Mouse (Mus musculus) heart, embryonic 15.5 days (tissue): ENCODE data around the gene Adamts18. TPM values are rescaled to one million over a fixed set of nuclear protein-coding genes. Genes with fewer than 3 reads are reported as not detected.

Experiments used
- ATAC-seq: fragments of 200-750 bp; cut with Nextera tagmentation; replicated peaks from 2 replicates; pipeline ENCODE4 v1.8.0; 2017; ENCODE audit warnings: low read depth, moderate TSS enrichment; ENCODE audit not compliant: insufficient number of reproducible peaks, insufficient read depth, low FRiP score
- H3K27ac ChIP-seq: fragments of 300-500 bp; sonication (generic); 2 replicates; pipeline ENCODE4 v1.5.1; 2015; ENCODE audit warnings: mild to moderate bottlenecking, inconsistent platforms
- H3K27me3 ChIP-seq: fragments of 300-500 bp; sonication (generic); 2 replicates; pipeline ENCODE4 v1.6.1; 2015; ENCODE audit warnings: inconsistent platforms
- H3K36me3 ChIP-seq: fragments of 300-500 bp; sonication (generic); 2 replicates; pipeline ENCODE4 v1.6.1; 2015; ENCODE audit warnings: mild to moderate bottlenecking, inconsistent platforms
- H3K4me1 ChIP-seq: fragments of 300-500 bp; sonication (generic); replicated peaks from 2 replicates; pipeline ENCODE4 v1.6.1; 2015; ENCODE audit warnings: inconsistent platforms
- H3K4me2 ChIP-seq: fragments of 300-500 bp; sonication (generic); 2 replicates; pipeline ENCODE4 v1.6.1; 2015; ENCODE audit warnings: inconsistent platforms, mild to moderate bottlenecking, moderate library complexity
- H3K4me3 ChIP-seq: fragments of 300-500 bp; sonication (generic); 2 replicates; pipeline ENCODE4 v1.5.1; 2015; ENCODE audit warnings: mild to moderate bottlenecking, inconsistent platforms
- H3K9ac ChIP-seq: fragments of 300-500 bp; sonication (generic); 2 replicates; pipeline ENCODE4 v1.6.1; 2015; ENCODE audit warnings: mild to moderate bottlenecking, inconsistent platforms
- H3K9me3 ChIP-seq: fragments of 300-500 bp; sonication (generic); replicated peaks from 2 replicates; pipeline ENCODE4 v1.6.1; 2016; ENCODE audit warnings: inconsistent platforms
- WGBS: fragments of 180-500 bp; shearing (Covaris S2); methylation state at CpG from one replicate; pipeline ENCODE4 v1.1.7; 2015; ENCODE audit warnings: mixed read lengths; 5-methylcytosine and 5-hydroxymethylcytosine counted together
- polyA plus RNA-seq: library from polyadenylated mRNA; unstranded; fragments of >200 nt; fragmentation: Nextera tagmentation; extraction: Ambion mirVana; gene quantifications from 2 replicates; pipeline ENCODE4 v1.2.1, GENCODE M21; 2015

Adamts18 gene
- polyA plus RNA-seq, 1 experiment from 2014 or later, result 0.88 TPM

- Histone ChIP-seq H3K9ac (no peak overlapping the region), H3K27ac (no peak overlapping the region), H3K27me3 (no peaks in the 10 kb centered on the region), H3K4me3 (no peak overlapping the region), H3K4me2 (no peak overlapping the region), H3K36me3 (no peaks in the 10 kb centered on the region), H3K4me1 (no peaks in the 10 kb centered on the region), H3K9me3 (no peaks in the 10 kb centered on the region)
- 62% methylated on average over 2 of the region's 2 CpGs for WGBS
- ATAC-seq, result no peak
These were observed 173.3 kb downstream of the Adamts18 start for GRCm38 (mm10) chr8:113675281-113675680.

GRCm38 (mm10) chr8:113674611-113675010 lies 173.9 kb downstream of the Adamts18 start:
- H3K9ac ChIP-seq, result no peak overlapping the region
- H3K4me3 ChIP-seq, result no peak overlapping the region
- no peak for ATAC-seq
- no peaks in the 10 kb centered on the region for H3K36me3 ChIP-seq
- H3K4me2 ChIP-seq, result no peak overlapping the region
- no peaks in the 10 kb centered on the region; the same call in 1 of the 2 replicates for H3K4me1 ChIP-seq
- no peak overlapping the region for H3K27ac ChIP-seq
- no peaks in the 10 kb centered on the region for H3K27me3 ChIP-seq
- no peaks in the 10 kb centered on the region for H3K9me3 ChIP-seq
- WGBS, result 54% methylated on average over 3 of the region's 3 CpGs

- no peak overlapping the region for H3K9ac ChIP-seq
- ATAC-seq, result no peak
- 60% methylated on average over 3 of the region's 3 CpGs for WGBS
- no peaks in the 10 kb centered on the region for H3K9me3 ChIP-seq
- no peaks in the 10 kb centered on the region for H3K27me3 ChIP-seq
- no peaks in the 10 kb centered on the region; the same call in 1 of the 2 replicates for H3K4me1 ChIP-seq
- no peak overlapping the region for H3K4me3 ChIP-seq
- no peak overlapping the region for H3K4me2 ChIP-seq
- no peaks in the 10 kb centered on the region for H3K36me3 ChIP-seq
- H3K27ac ChIP-seq, result no peak overlapping the region
These were observed 175.2 kb downstream of the Adamts18 start for GRCm38 (mm10) chr8:113673300-113673699.

GRCm38 (mm10) chr8:113672599-113673255 lies 175.8 kb downstream of the Adamts18 start:
- 67% methylated on average over 11 of the region's 11 CpGs for WGBS
- Histone ChIP-seq H3K27ac (no peak overlapping the region), H3K4me3 (no peak overlapping the region), H3K9me3 (no peaks in the 10 kb centered on the region), H3K4me2 (no peak overlapping the region), H3K36me3 (no peaks in the 10 kb centered on the region), H3K9ac (no peak overlapping the region), H3K27me3 (no peaks in the 10 kb centered on the region), H3K4me1 (no peaks in the 10 kb centered on the region; the same call in 1 of the 2 replicates)
- ATAC-seq, result no peak

GRCm38 (mm10) chr8:113669924-113670323 lies 178.6 kb downstream of the Adamts18 start:
- no peaks in the 10 kb centered on the region for H3K36me3 ChIP-seq
- ATAC-seq, result no peak
- H3K27me3 ChIP-seq, result no peaks in the 10 kb centered on the region
- no peak overlapping the region for H3K4me2 ChIP-seq
- H3K4me3 ChIP-seq, result no peak overlapping the region
- H3K9me3 ChIP-seq, result no peaks in the 10 kb centered on the region
- no peak overlapping the region for H3K27ac ChIP-seq
- H3K9ac ChIP-seq, result no peak overlapping the region
- H3K4me1 ChIP-seq, result no peaks in the 10 kb centered on the region; the same call in 1 of the 2 replicates
- 68% methylated on average over 10 of the region's 10 CpGs for WGBS

GRCm38 (mm10) chr8:113666714-113667432 lies 181.7 kb downstream of the Adamts18 start:
- H3K27me3 ChIP-seq, result no peaks in the 10 kb centered on the region
- no peak overlapping the region for H3K4me3 ChIP-seq
- H3K4me1 ChIP-seq, result no peaks in the 10 kb centered on the region; the same call in 1 of the 2 replicates
- no peak for ATAC-seq
- H3K9ac ChIP-seq, result no peak overlapping the region
- 73% methylated on average over 16 of the region's 16 CpGs for WGBS
- no peak overlapping the region for H3K27ac ChIP-seq
- no peak overlapping the region for H3K4me2 ChIP-seq
- H3K36me3 ChIP-seq, result no peaks in the 10 kb centered on the region
- no peaks in the 10 kb centered on the region for H3K9me3 ChIP-seq

DNA sequence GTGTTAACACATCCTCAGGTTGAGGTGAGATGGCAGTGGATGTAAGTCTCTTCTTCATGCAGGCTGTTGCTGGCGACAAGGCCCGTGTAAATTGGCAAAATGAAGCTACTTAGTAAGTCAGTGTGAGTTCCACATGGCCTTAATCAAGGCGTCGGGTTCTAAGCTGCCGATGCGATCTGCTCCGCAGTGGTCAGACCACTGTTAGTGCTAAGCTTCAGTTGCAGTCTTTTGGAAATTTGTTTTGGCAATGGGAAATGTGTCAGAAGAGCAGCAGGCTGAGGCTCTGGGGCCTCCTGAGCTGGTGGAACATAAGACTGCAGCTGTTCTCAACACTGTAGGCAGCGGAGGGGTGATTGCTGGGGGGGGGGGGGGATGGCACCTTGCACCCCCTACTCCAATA lies 182.6 kb downstream of the Adamts18 start:
- H3K4me1 ChIP-seq, result no peaks in the 10 kb centered on the region; the same call in 1 of the 2 replicates
- H3K27ac ChIP-seq, result no peak overlapping the region
- no peak overlapping the region for H3K9ac ChIP-seq
- ATAC-seq, result no peak
- H3K36me3 ChIP-seq, result no peaks in the 10 kb centered on the region
- no peak overlapping the region for H3K4me3 ChIP-seq
- no peaks in the 10 kb centered on the region for H3K9me3 ChIP-seq
- WGBS, result 60% methylated on average over 8 of the region's 8 CpGs
- no peak overlapping the region for H3K4me2 ChIP-seq
- H3K27me3 ChIP-seq, result no peaks in the 10 kb centered on the region

DNA sequence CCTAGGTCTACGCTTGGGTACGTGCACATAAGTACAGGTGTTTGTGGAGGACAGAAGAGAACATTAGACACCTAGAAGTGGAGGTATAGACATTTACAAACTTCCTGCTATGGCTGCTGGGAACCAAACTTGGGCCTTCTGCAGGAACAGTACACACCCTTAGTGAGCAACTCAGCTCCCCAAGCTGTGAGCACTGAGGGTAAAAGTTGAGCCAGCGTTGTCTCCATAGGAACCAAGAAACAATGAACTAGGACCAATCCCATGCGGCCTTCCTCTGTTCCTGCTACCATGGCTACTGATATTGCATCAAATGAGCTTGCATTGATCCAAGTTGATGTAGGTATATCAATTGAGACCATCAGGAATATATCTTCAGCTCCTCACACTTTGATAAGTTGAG lies 183.5 kb downstream of the Adamts18 start:
- Histone ChIP-seq H3K27ac (no peak overlapping the region), H3K27me3 (no peaks in the 10 kb centered on the region), H3K4me2 (no peak overlapping the region), H3K4me3 (no peak overlapping the region), H3K9ac (no peak overlapping the region), H3K9me3 (no peaks in the 10 kb centered on the region), H3K4me1 (no peaks in the 10 kb centered on the region; the same call in 1 of the 2 replicates), H3K36me3 (no peaks in the 10 kb centered on the region)
- no peak for ATAC-seq
- 65% methylated on average over 4 of the region's 4 CpGs for WGBS

- Histone ChIP-seq H3K4me2 (no peak overlapping the region), H3K9me3 (no peaks in the 10 kb centered on the region), H3K27ac (no peak overlapping the region), H3K4me1 (no peaks in the 10 kb centered on the region; the same call in 1 of the 2 replicates), H3K36me3 (no peaks in the 10 kb centered on the region), H3K27me3 (no peaks in the 10 kb centered on the region), H3K9ac (no peak overlapping the region), H3K4me3 (no peak overlapping the region)
- ATAC-seq, result peak; percentile 43; the same call in 1 of the 2 replicates
- 8% methylated on average over 2 of the region's 2 CpGs for WGBS
These were observed 184.0 kb downstream of the Adamts18 start for GRCm38 (mm10) chr8:113664544-113664943.

- ATAC-seq, result no peak
- no peak overlapping the region for H3K4me2 ChIP-seq
These were observed 188.4 kb downstream of the Adamts18 start for GRCm38 (mm10) chr8:113660128-113660527.

DNA sequence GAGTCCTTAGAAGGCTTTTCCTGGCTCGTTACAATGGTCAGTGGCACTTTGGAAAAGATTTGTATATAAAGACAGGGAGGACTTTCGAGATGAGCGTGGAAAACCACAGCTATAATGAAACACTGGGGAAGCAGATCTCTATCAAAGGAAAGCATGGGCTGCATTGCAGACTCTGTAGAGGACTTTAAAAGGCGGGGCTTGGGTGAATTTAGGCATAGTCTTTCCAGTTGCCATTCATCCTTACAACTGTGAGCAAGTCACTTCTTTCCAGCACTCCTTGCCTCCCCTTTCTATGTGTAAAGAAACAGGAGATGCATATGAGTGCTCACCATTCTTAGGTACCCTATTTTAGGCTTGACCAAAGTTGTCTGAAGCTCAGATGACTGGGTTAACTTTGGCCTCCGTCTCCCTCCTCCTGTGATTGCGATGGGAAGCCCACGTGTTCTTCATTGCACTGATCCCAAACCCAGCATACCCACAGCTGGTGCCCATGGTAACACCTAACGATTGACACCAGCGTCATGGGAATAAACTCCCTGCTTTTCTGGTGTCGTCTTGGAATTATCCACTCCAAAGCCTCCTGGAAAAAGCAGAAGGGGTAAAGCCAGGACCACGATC lies 191.7 kb downstream of the Adamts18 start:
- no peak overlapping the region for H3K9ac ChIP-seq
- H3K36me3 ChIP-seq, result no peaks in the 10 kb centered on the region
- whole genome bisulfite sequencing, result 77% methylated on average over 11 of the region's 11 CpGs
- H3K4me3 ChIP-seq, result no peak overlapping the region
- no peaks in the 10 kb centered on the region for H3K27me3 ChIP-seq
- H3K9me3 ChIP-seq, result no peaks in the 10 kb centered on the region
- no peak overlapping the region for H3K4me2 ChIP-seq
- no peaks in the 10 kb centered on the region for H3K4me1 ChIP-seq
- H3K27ac ChIP-seq, result no peak overlapping the region
- no peak for ATAC-seq

More at GRCm38 (mm10) chr8:113660128-113660527, 188.4 kb downstream of the Adamts18 start:
- WGBS, result 79% methylated on average over 1 of the region's 1 CpGs
- H3K4me3 ChIP-seq, result no peak overlapping the region
- H3K27ac ChIP-seq, result no peak overlapping the region
- no peaks in the 10 kb centered on the region for H3K36me3 ChIP-seq
- H3K9ac ChIP-seq, result no peak overlapping the region
- no peaks in the 10 kb centered on the region for H3K4me1 ChIP-seq
- no peaks in the 10 kb centered on the region for H3K27me3 ChIP-seq
- no peaks in the 10 kb centered on the region for H3K9me3 ChIP-seq
